Mouse (Mus musculus): ENCODE measurements around the gene Adgb.

Gene Adgb

DNA sequence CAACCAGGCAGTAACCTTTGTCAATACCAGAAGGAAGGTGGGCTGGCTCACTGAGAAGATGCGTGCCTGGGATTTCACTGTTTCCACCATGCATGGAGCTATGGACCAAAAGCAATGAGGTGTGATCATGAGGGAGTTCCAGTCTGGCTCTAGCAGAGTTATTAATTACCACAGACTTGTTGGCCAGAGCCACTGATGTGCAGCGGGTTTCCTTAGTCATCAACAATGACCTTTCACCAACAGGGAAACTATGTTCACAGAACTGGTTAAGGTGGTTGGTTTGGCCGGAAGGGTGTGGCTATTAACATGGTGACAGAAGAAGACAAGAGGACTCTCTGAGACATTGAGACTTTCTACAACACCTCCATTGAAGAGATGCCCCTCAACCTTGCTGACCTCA lies 128.2 kb downstream of the Adgb start:
- no peak for DNase-seq

DNA sequence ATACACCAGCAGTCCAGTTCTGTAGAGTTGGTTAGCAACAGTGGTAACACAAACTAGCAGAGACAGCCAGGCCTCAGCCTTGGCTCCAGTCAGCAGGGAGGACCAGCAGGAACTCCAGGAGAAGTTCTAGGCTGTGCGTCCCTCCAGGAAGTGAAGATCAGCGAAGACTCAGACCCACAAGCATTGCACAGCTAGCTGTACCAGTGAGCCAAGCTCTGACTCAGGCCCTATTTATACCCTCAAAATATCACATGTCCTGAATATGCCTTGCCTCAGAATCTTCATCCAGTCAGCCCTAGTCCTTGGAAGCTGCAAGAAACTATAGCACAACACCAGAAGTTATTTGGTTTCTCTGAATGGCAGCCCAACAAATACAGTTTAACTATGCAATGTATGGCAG lies 146.6 kb downstream of the Adgb start:
- no peak for DNase-seq

DNA sequence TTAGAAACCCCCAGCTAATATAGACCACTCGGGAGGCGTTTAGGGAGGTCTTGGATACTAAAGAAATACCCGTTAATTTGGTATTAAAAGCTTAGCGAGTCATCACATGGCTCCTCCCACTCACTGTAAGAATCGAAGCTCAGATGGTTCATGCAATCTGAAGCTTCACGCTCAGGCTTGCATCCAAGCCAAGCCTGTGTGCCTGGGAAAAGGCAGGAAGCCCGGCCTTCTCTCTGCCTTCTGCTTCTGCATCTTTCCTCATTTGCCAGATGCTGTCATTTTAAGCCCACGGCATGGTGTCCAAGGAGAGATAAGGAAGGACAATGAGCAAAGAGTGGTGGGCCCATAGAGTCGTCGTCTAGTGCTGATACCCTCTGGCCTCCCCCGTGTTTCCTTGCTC lies 149.2 kb downstream of the Adgb start:
- DNase-seq = no peak

GRCm38 (mm10) chr10:10321119-10321781 lies 150.9 kb downstream of the Adgb start:
- DNase-seq = peak; percentile 63

DNA sequence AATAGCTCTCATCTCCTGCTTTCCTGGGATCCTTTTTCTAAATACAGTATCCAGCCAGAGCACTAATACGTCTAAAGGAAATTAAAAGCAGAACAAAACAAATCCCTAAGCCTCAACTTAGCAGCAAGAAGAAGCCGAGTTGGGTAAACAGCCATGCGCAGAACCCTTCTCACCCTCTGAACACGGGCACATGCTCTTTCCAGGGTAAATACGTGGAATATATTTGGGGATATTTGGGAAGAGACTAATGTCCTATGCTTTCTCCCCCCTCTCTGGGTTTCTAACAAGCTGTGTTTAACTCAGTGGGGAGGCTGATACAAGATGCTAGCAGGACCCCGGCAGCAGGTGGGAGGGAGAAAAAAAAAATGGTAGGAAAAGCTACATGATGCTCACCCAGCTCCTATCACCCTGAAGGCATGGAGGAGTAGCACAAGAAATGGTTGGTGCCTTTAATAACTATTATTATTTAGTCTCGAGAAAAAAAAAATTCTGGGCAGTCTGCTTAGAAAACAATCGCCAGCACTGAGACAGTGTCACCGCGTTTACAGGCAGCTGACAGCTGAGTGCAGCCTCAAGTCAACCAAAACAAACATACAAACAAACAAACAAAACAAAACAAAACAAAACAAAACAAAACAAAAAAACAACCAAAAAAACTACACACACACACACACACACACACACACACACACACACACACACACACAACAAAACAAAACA lies 151.6 kb downstream of the Adgb start:
- no peak for DNase-seq

- no peak for DNase-seq
These were observed 154.0 kb downstream of the Adgb start for GRCm38 (mm10) chr10:10318086-10318485.

GRCm38 (mm10) chr10:10315631-10316030 lies 156.5 kb downstream of the Adgb start:
- DNase-seq = no peak

DNA sequence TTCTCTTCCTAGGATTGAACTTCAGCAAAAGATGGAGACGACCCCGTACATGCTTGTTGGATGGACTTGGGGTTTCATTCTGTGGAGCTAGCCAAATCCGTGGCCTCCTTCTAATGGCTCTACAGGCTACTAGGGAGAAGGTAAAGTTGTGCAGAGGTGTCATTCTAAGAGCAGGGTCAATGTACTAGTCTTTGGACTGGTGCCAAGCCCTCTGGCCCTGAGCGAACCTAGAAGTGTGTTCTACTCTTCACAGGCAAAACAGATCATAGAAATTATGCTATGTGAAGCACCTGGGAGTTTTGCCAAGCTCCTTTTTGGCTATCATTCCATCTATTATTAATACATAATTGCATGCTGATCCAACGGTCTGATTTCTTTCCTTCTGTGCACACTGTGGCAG lies 157.6 kb downstream of the Adgb start:
- DNase-seq = no peak

DNA sequence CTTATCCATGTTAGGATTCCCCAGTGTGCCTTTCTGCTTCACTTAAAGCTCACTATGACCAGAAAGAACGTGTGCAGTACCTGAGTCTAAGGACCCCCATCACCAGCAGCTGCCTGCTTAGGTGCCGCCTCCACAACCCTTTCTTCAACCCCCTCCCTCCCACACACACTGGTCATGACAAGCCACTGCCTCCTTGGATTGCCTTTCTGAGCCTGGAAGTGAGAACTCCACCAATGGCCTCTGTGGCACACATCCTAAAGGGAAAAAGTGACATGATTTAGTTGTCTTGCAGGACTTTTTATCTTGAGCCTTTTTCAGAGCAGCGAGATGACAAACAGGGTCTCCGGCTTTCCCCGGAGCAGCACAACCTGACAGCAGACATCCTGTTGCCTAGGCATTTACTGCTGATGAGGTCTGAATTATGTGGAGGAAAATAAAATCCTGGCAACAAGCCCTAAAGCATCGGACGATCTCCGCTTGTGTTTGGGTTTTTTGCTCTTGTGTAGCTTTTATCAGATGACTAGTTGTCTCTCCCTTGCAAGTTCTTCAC lies 162.2 kb downstream of the Adgb start:
- DNase-seq = no peak

DNA sequence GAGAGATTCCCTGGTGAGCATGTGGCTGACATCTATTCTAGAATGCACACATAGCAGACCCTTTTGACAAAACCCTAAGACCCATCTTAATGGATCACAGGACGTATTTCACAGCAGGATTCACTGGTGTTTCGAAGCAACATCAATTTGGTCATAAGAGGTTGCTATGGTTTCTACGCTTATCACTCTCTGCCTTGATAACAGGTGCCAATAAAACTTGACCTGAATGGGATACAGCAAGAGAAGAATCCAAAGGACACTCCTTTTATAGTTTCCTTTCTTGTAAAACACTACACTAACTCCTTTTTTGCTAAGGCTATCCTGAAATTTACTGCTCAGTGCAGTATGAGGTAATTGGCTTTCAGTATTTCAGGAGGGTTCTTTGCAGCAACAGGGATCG lies 163.1 kb downstream of the Adgb start:
- no peak for DNase-seq

DNA sequence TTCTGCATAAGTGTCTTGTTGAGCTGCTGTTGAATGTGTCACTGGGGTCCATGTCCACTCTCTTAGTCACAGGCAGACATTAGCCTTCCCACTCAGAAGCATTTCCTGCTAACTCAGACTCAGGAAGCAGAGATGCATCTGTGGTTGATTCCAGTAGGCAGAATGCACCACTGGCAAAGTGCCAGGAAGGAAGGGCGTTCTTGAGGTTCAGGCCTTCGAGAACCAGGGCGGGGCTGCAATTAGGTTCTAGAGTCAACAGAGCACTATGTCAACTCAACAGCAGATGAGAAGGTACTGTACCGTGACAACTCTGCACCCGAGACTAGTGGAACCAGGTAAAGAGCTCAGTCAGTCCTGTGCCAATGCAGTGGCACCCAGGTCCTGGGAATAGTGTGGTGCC lies 164.7 kb downstream of the Adgb start:
- DNase-seq = peak; percentile 28 to 43

GRCm38 (mm10) chr10:10304370-10304769 lies 167.8 kb downstream of the Adgb start:
- no peak for DNase-seq

DNA sequence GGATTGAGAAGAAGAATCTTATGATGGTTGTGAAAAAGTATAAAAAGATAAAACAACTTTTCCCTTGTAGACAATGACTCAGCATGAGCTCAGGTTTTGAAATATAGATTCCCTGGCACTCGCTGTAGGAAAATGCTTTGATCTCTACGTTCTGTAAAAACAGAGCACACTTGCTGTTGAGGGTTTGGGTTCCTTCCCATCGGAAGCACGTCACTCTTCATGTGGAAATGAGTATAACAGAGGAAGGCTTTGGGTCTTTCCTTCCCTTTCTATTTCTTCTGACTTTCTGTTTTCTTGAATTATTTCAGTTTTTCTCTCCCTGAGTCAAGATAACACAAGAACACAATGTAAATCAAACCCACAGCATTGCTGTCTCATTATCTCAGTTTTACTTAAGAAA lies 170.4 kb downstream of the Adgb start:
- DNase-seq = no peak

DNA sequence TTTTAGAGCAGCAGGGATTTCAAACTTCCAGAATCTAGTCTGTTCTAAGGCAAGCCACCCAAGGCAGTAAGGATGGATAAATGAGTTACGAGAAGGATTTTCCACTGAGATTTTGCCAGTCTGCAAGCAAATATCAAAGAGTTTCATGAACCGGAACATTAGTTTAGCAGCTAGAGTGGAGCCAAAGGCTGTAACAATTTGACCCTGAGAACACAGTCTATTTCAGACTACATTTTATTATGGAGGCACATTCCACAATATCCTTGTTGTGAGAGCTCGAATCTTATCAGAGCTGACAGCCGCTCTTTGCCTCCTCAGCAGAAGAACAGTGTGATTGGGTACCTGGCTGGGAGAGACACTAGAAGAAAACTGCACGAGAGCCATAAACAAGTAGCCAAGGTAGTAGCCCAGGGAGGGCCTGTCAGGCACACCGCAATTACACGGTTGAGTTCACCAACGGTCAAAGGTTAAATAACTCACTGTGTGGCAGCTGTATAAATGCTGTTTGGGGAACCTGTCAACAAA lies 171.1 kb downstream of the Adgb start:
- DNase-seq = no peak

- DNase-seq = no peak
These were observed 172.1 kb downstream of the Adgb start for GRCm38 (mm10) chr10:10299987-10300386.

GRCm38 (mm10) chr10:10287221-10287867 lies 184.8 kb downstream of the Adgb start:
- no peak for DNase-seq
